Mouse (Mus musculus) common myeloid progenitor, adult 5-6 weeks (primary cell): ENCODE measurements around the gene Gpr149. TPM values are rescaled to one million over a fixed set of nuclear protein-coding genes. Genes with fewer than 3 reads are reported as not detected.

ENCODE experiments used
- ATAC-seq: replicated peaks from 2 replicates; pipeline ENCODE4 v1.8.0; 2016; ENCODE audit warnings: low read depth, mild to moderate bottlenecking, moderate TSS enrichment, inconsistent platforms; ENCODE audit not compliant: poor library complexity, severe bottlenecking
- total RNA-seq: library from RNA; stranded (forward); fragments of 200-1000, 187-1606 nt; gene quantifications from 2 replicates; pipeline ENCODE4 v1.2.3, GENCODE M21; 2017

Gene Gpr149
- not detected in 2 replicates for total RNA-seq

- ATAC-seq: no peak
Observed at GRCm38 (mm10) chr3:62604973-62605372, at the start of gene Gpr149. Gene Gpr149, minus strand, starts transcription at chr3:62605140.

- no peak for ATAC-seq
Observed at GRCm38 (mm10) chr3:62650551-62650950, 45.6 kb upstream of the Gpr149 start.

- ATAC-seq: no peak
Observed at GRCm38 (mm10) chr3:62610861-62611260, 5.9 kb upstream of the Gpr149 start.

GRCm38 (mm10) chr3:62605931-62606330 is 991 bp upstream of the Gpr149 start:
- no peak for ATAC-seq

- ATAC-seq: peak; percentile 36
Observed at GRCm38 (mm10) chr3:62604047-62604391, 921 bp downstream of the Gpr149 start.

GRCm38 (mm10) chr3:62603231-62604046 is 1.5 kb downstream of the Gpr149 start:
- ATAC-seq: peak; percentile 97

GRCm38 (mm10) chr3:62602466-62602865 is 2.5 kb downstream of the Gpr149 start:
- no peak for ATAC-seq

GRCm38 (mm10) chr3:62594842-62595241 is 10.1 kb downstream of the Gpr149 start:
- peak; percentile 74; the same call in 1 of the 2 replicates for ATAC-seq

- ATAC-seq: peak; percentile 42; the same call in 1 of the 2 replicates
Observed at GRCm38 (mm10) chr3:62585072-62585471, 19.9 kb downstream of the Gpr149 start.

- ATAC-seq: no peak
Observed at GRCm38 (mm10) chr3:62527593-62527992, 77.3 kb downstream of the Gpr149 start.

- ATAC-seq: peak; percentile 66
Observed at GRCm38 (mm10) chr3:62527160-62527559, 77.8 kb downstream of the Gpr149 start.

GRCm38 (mm10) chr3:62507206-62507647 is 97.7 kb downstream of the Gpr149 start:
- ATAC-seq: no peak

- ATAC-seq: peak; percentile 100
Observed at GRCm38 (mm10) chr3:62506488-62507205, 98.3 kb downstream of the Gpr149 start, which contains the start of gene Dhx36. Gene Dhx36, minus strand, starts transcription at chr3:62507004.

GRCm38 (mm10) chr3:62505166-62505900 is 99.6 kb downstream of the Gpr149 start:
- ATAC-seq: no peak

- ATAC-seq: no peak
Observed at GRCm38 (mm10) chr3:62499327-62499726, 105.6 kb downstream of the Gpr149 start.

GRCm38 (mm10) chr3:62492568-62492967 is 112.4 kb downstream of the Gpr149 start:
- ATAC-seq: peak; percentile 91

- ATAC-seq: no peak
Observed at GRCm38 (mm10) chr3:62484340-62484739, 120.6 kb downstream of the Gpr149 start.
